Mouse (Mus musculus): ENCODE data around the gene Olfr498.

Gene Olfr498

GRCm38 (mm10) chr7:108465026-108465425, at the start of gene Olfr498:
Gene Olfr498, plus strand, starts transcription at chr7:108465326.
- DNase-seq: no peak

- no peak for DNase-seq
Observed at GRCm38 (mm10) chr7:108420121-108420520, 45.0 kb upstream of the Olfr498 start, which contains the start of gene Olfr497. Gene Olfr497, plus strand, starts transcription at chr7:108420421.
